Mouse (Mus musculus): ENCODE measurements at regions not wholly inside any gene's neighbourhood (a gene's known extent, or its start where the extent isn't known, plus 50 kb on each side); places are given as distances from the start of the nearest gene placed in this dataset.

GRCm38 (mm10) chr11:90088473-90088872 lies 58.3 kb downstream of the Tmem100 start:
- DNase-seq: no peak

- peak in 1 of 2 experiments; percentile 48 for DNase-seq
These were observed 63.9 kb downstream of the Tmem100 start for GRCm38 (mm10) chr11:90094052-90094451.

GRCm38 (mm10) chr11:90094700-90095355 lies 64.7 kb downstream of the Tmem100 start:
- peak; percentile 46 to 78 for DNase-seq

- DNase-seq: no peak
These were observed 68.3 kb downstream of the Tmem100 start for GRCm38 (mm10) chr11:90098471-90098870.

- DNase-seq: peak; percentile 64 to 83
These were observed 69.0 kb downstream of the Tmem100 start for GRCm38 (mm10) chr11:90099178-90099577.

- DNase-seq: no peak
These were observed 70.0 kb downstream of the Tmem100 start for GRCm38 (mm10) chr11:90100161-90100560.

GRCm38 (mm10) chr11:90101284-90101683 lies 71.1 kb downstream of the Tmem100 start:
- no peak for DNase-seq

GRCm38 (mm10) chr11:90106063-90106798 lies 76.1 kb downstream of the Tmem100 start:
- peak; percentile 53 to 64 for DNase-seq

GRCm38 (mm10) chr11:90109681-90110111 lies 77.8 kb upstream of the Gm45716 start:
- no peak for DNase-seq

GRCm38 (mm10) chr11:90110170-90110569 lies 77.3 kb upstream of the Gm45716 start:
- no peak for DNase-seq

GRCm38 (mm10) chr11:90112174-90112573 lies 75.3 kb upstream of the Gm45716 start:
- DNase-seq: no peak

- peak; percentile 64 to 80 for DNase-seq
These were observed 70.5 kb upstream of the Gm45716 start for GRCm38 (mm10) chr11:90116676-90117663.

GRCm38 (mm10) chr11:90117664-90118295 lies 69.7 kb upstream of the Gm45716 start:
- peak; percentile 41 to 60 for DNase-seq

GRCm38 (mm10) chr11:90121902-90122301 lies 65.6 kb upstream of the Gm45716 start:
- peak; percentile 69 to 88 for DNase-seq

GRCm38 (mm10) chr11:90122709-90123108 lies 64.8 kb upstream of the Gm45716 start:
- no peak for DNase-seq

GRCm38 (mm10) chr11:90123851-90124250 lies 63.6 kb upstream of the Gm45716 start:
- no peak for DNase-seq

- DNase-seq: no peak
These were observed 61.2 kb upstream of the Gm45716 start for GRCm38 (mm10) chr11:90126289-90126688.

GRCm38 (mm10) chr11:90128865-90129415 lies 58.5 kb upstream of the Gm45716 start:
- DNase-seq: no peak

GRCm38 (mm10) chr11:90129793-90130624 lies 57.5 kb upstream of the Gm45716 start:
- peak; percentile 82 to 91 for DNase-seq

GRCm38 (mm10) chr11:90130635-90131034 lies 56.8 kb upstream of the Gm45716 start:
- DNase-seq: peak; percentile 66 to 72

- DNase-seq: no peak
These were observed 54.9 kb upstream of the Gm45716 start for GRCm38 (mm10) chr11:90132579-90132978.
